Mouse (Mus musculus): ENCODE data around the gene Ccnf. TPM values are rescaled to one million over a fixed set of nuclear protein-coding genes. Genes with fewer than 3 reads are reported as not detected.

The Ccnf gene
- total and polyA plus RNA-seq, 2 experiments from 2014 or later: 5.0 to 6.2 TPM

DNA sequence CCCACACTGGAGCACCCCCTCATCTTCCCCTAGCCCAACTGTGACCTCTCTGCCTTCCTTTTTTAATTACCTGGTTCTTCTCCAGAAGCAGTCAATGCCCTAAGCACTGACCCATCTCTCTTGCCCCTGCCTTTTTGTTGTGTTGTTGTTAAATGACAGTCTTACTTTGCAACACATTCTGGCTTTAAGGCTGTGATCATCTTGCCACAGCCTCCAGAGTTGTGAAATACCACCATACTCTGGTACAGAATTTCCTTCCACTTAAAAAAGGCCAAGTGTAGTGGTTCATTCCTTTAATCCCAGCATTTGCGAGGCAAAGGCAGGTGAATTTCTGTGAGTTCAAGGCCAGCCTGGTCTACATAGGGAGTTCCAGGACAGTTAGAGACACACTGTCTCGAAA is 60.4 kb downstream of the Ccnf start:
- 82% methylated on average over 2 of the region's 2 CpGs for WGBS
- H3K4me3 ChIP-seq (ENCODE audit: low read depth, low read length): no peak overlapping the region
- H3K4me2 ChIP-seq (ENCODE audit: low read depth, low read length, poor library complexity, severe bottlenecking): no peak overlapping the region
- H3K27me3 ChIP-seq (ENCODE audit: insufficient read depth, low read length): no peaks in the 10 kb centered on the region
- no peak for ATAC-seq (ENCODE audit: low FRiP score)
- H3K9ac ChIP-seq (replicated peaks; ENCODE audit: low read length, poor library complexity, severe bottlenecking): no peak overlapping the region
- H3K36me3 ChIP-seq (ENCODE audit: insufficient read depth, low read length): peaks cover 10% of the 10 kb centered on the region; the same call in 1 of the 2 replicates
- H3K9me3 ChIP-seq (ENCODE audit: low read length): no peaks in the 10 kb centered on the region
- TF ChIP-seq CTCF (IDR thresholded peaks at IDR 0.05): no peak
- no peaks in the 10 kb centered on the region for H3K4me1 ChIP-seq (ENCODE audit: insufficient read depth, low read length)
- no peak overlapping the region for H3K27ac ChIP-seq (ENCODE audit: low read depth, low read length)
- DNase-seq (ENCODE audit: low spot score): no peak

DNA sequence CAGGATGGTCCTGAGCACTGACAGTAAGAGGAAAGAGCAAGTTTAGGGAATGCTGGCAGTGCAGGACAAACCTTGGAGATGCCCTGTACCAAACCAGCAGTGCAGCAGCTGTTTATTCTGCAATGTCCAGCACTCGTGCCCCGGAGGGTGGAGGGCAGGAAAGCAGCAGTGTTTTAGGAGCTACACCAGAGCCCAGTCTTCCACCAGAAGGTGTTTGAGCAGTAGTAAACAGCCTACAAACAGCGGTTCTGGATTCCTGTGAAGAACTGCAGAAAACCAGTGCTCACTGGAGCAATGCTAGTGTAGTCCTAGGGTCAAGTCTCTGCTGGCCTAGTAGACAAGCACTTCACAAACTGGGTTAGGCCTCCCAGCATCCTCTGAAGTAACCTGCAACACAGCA is 77.0 kb downstream of the Ccnf start:
- Histone ChIP-seq H3K4me2 (ENCODE audit: low read depth, low read length, poor library complexity, severe bottlenecking) (no peak overlapping the region), H3K4me1 (ENCODE audit: insufficient read depth, low read length) (peaks cover 4% of the 10 kb centered on the region), H3K27ac (ENCODE audit: low read depth, low read length) (no peak overlapping the region), H3K36me3 (ENCODE audit: insufficient read depth, low read length) (no peaks in the 10 kb centered on the region), H3K27me3 (ENCODE audit: insufficient read depth, low read length) (no peaks in the 10 kb centered on the region), H3K9ac (replicated peaks; ENCODE audit: low read length, poor library complexity, severe bottlenecking) (no peak overlapping the region), H3K4me3 (ENCODE audit: low read depth, low read length) (no peak overlapping the region), H3K9me3 (ENCODE audit: low read length) (no peaks in the 10 kb centered on the region)
- WGBS: 75% methylated on average over 3 of the region's 3 CpGs
- ATAC-seq (ENCODE audit: low FRiP score): no peak
- no peak for DNase-seq (ENCODE audit: low spot score)
- no peak for TF ChIP-seq CTCF (IDR thresholded peaks at IDR 0.05)

DNA sequence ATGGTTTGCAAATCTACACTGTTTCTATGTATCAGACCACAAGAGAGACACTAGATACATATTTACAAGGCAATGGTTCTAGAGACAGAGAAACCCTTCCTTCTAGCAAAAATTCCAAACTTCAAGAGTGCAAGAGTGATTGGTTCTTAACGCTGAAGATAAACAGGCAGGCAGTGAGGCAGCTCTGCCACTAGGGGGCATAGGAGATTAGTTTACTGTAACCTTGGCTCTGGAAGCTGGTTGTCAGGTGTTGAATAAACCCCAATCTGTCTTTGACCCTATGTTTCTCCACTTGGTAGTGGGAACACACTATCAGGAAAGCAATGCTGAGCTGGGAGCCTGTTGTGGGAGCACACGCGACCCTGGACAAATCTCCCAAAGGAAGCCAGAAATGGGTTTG is 77.9 kb downstream of the Ccnf start:
- Histone ChIP-seq H3K4me1 (ENCODE audit: insufficient read depth, low read length) (peaks cover 4% of the 10 kb centered on the region), H3K9me3 (ENCODE audit: low read length) (no peaks in the 10 kb centered on the region), H3K4me3 (ENCODE audit: low read depth, low read length) (no peak overlapping the region), H3K4me2 (ENCODE audit: low read depth, low read length, poor library complexity, severe bottlenecking) (no peak overlapping the region), H3K27ac (ENCODE audit: low read depth, low read length) (no peak overlapping the region), H3K27me3 (ENCODE audit: insufficient read depth, low read length) (no peaks in the 10 kb centered on the region), H3K36me3 (ENCODE audit: insufficient read depth, low read length) (no peaks in the 10 kb centered on the region), H3K9ac (replicated peaks; ENCODE audit: low read length, poor library complexity, severe bottlenecking) (no peak overlapping the region)
- TF ChIP-seq CTCF (IDR thresholded peaks at IDR 0.05): peak; percentile 96
- no peak for ATAC-seq (ENCODE audit: low FRiP score)
- WGBS: 0% methylated on average over 3 of the region's 3 CpGs
- peak; percentile 89 for DNase-seq (ENCODE audit: low spot score)

Small RNA genes within 50 kb of the gene (microRNA-seq; reads per million reads assigned to microRNA genes)
- gene Mir5134 (ENCODE audit: borderline number of aligned reads) (1.0 reads per million), gene Mir6965 (ENCODE audit: borderline number of aligned reads) (not detected)

Other genes starting within 250 kb of the Ccnf start
- not detected in 2 replicates for gene Prss27, start 213.3 kb downstream of the Ccnf start, total RNA-seq (2014; rRNA removed)
- gene Prss27, start 213.3 kb downstream of the Ccnf start, polyA plus RNA-seq (2015; fragmentation: Nextera tagmentation; extraction: Ambion mirVana): not detected in 2 replicates
- 92.0 and 99.8 TPM in 2 replicates for gene Kctd5, start 178.0 kb downstream of the Ccnf start, total RNA-seq (2014; rRNA removed)
- 80.2 and 81.3 TPM in 2 replicates for gene Kctd5, start 178.0 kb downstream of the Ccnf start, polyA plus RNA-seq (2015; fragmentation: Nextera tagmentation; extraction: Ambion mirVana)
- gene Pdpk1, start 100.6 kb downstream of the Ccnf start, total RNA-seq (2014; rRNA removed): 57.9 and 68.1 TPM in 2 replicates
- gene Pdpk1, start 100.6 kb downstream of the Ccnf start, polyA plus RNA-seq (2015; fragmentation: Nextera tagmentation; extraction: Ambion mirVana): 53.2 and 61.5 TPM in 2 replicates
- 40.2 and 58.6 TPM in 2 replicates for gene Amdhd2, start 87.7 kb downstream of the Ccnf start, total RNA-seq (2014; rRNA removed)
- 34.0 and 41.4 TPM in 2 replicates for gene Amdhd2, start 87.7 kb downstream of the Ccnf start, polyA plus RNA-seq (2015; fragmentation: Nextera tagmentation; extraction: Ambion mirVana)
- 730 and 771 TPM in 2 replicates for gene Atp6v0c, start 81.8 kb downstream of the Ccnf start, total RNA-seq (2014; rRNA removed)
- gene Atp6v0c, start 81.8 kb downstream of the Ccnf start, polyA plus RNA-seq (2015; fragmentation: Nextera tagmentation; extraction: Ambion mirVana): 2,426 and 2,595 TPM in 2 replicates
- 146 and 168 TPM in 2 replicates for gene Tbc1d24, start 45.9 kb downstream of the Ccnf start, total RNA-seq (2014; rRNA removed)
- 27.4 and 27.6 TPM in 2 replicates for gene Tbc1d24, start 45.9 kb downstream of the Ccnf start, polyA plus RNA-seq (2015; fragmentation: Nextera tagmentation; extraction: Ambion mirVana)
- 19.4 and 23.6 TPM in 2 replicates for gene Ntn3, start 42.0 kb downstream of the Ccnf start, total RNA-seq (2014; rRNA removed)
- 4.0 and 4.3 TPM in 2 replicates for gene Ntn3, start 42.0 kb downstream of the Ccnf start, polyA plus RNA-seq (2015; fragmentation: Nextera tagmentation; extraction: Ambion mirVana)
- 17.4 and 17.9 TPM in 2 replicates for gene Tedc2, start 30.6 kb downstream of the Ccnf start, total RNA-seq (2014; rRNA removed)
- gene Tedc2, start 30.6 kb downstream of the Ccnf start, polyA plus RNA-seq (2015; fragmentation: Nextera tagmentation; extraction: Ambion mirVana): 9.0 and 11.1 TPM in 2 replicates
- 0.99 and 1.8 TPM in 2 replicates for gene Abca17, start 99.6 kb upstream of the Ccnf start, total RNA-seq (2014; rRNA removed)
- 1.0 and 1.1 TPM in 2 replicates for gene Abca17, start 99.6 kb upstream of the Ccnf start, polyA plus RNA-seq (2015; fragmentation: Nextera tagmentation; extraction: Ambion mirVana)
- 91.3 and 95.9 TPM in 2 replicates for gene Abca3, start 100.5 kb upstream of the Ccnf start, total RNA-seq (2014; rRNA removed)
- 28.8 and 32.7 TPM in 2 replicates for gene Abca3, start 100.5 kb upstream of the Ccnf start, polyA plus RNA-seq (2015; fragmentation: Nextera tagmentation; extraction: Ambion mirVana)
- gene Rnps1, start 163.1 kb upstream of the Ccnf start, total RNA-seq (2014; rRNA removed): 248 and 260 TPM in 2 replicates
- gene Rnps1, start 163.1 kb upstream of the Ccnf start, polyA plus RNA-seq (2015; fragmentation: Nextera tagmentation; extraction: Ambion mirVana): 347 and 350 TPM in 2 replicates
- 20.6 and 26.6 TPM in 2 replicates for gene Eci1, start 175.2 kb upstream of the Ccnf start, total RNA-seq (2014; rRNA removed)
- gene Eci1, start 175.2 kb upstream of the Ccnf start, polyA plus RNA-seq (2015; fragmentation: Nextera tagmentation; extraction: Ambion mirVana): 31.0 and 41.1 TPM in 2 replicates
- gene Dnase1l2, start 191.6 kb upstream of the Ccnf start, total RNA-seq (2014; rRNA removed): 5.0 and 5.6 TPM in 2 replicates
- 0.94 and 1.1 TPM in 2 replicates for gene Dnase1l2, start 191.6 kb upstream of the Ccnf start, polyA plus RNA-seq (2015; fragmentation: Nextera tagmentation; extraction: Ambion mirVana)
- gene E4f1, start 218.8 kb upstream of the Ccnf start, total RNA-seq (2014; rRNA removed): 35.1 and 38.0 TPM in 2 replicates
- gene E4f1, start 218.8 kb upstream of the Ccnf start, polyA plus RNA-seq (2015; fragmentation: Nextera tagmentation; extraction: Ambion mirVana): 25.6 and 30.6 TPM in 2 replicates
- gene Pgp, start 218.9 kb upstream of the Ccnf start, total RNA-seq (2014; rRNA removed): 49.6 and 50.1 TPM in 2 replicates
- gene Pgp, start 218.9 kb upstream of the Ccnf start, polyA plus RNA-seq (2015; fragmentation: Nextera tagmentation; extraction: Ambion mirVana): 86.8 and 88.7 TPM in 2 replicates
- gene Bricd5, start 222.4 kb upstream of the Ccnf start, total RNA-seq (2014; rRNA removed): 0.57 TPM in 1 of 2 replicates, not detected in the other
- 0.83 and 0.95 TPM in 2 replicates for gene Bricd5, start 222.4 kb upstream of the Ccnf start, polyA plus RNA-seq (2015; fragmentation: Nextera tagmentation; extraction: Ambion mirVana)
- 51.8 and 60.8 TPM in 2 replicates for gene Mlst8, start 227.6 kb upstream of the Ccnf start, total RNA-seq (2014; rRNA removed)
- 28.4 and 29.5 TPM in 2 replicates for gene Mlst8, start 227.6 kb upstream of the Ccnf start, polyA plus RNA-seq (2015; fragmentation: Nextera tagmentation; extraction: Ambion mirVana)
- gene Caskin1, start 237.1 kb upstream of the Ccnf start, total RNA-seq (2014; rRNA removed): 151 and 153 TPM in 2 replicates
- gene Caskin1, start 237.1 kb upstream of the Ccnf start, polyA plus RNA-seq (2015; fragmentation: Nextera tagmentation; extraction: Ambion mirVana): 43.9 and 47.5 TPM in 2 replicates

Measured in midbrain, postnatal 0 days (tissue).